Mouse (Mus musculus) spleen, adult 2 months (tissue): Measurements from ENCODE around the gene Dll4. TPM values are rescaled to one million over a fixed set of nuclear protein-coding genes. Genes with fewer than 3 reads are reported as not detected.

Experiments
- DNase-seq, 2 experiments: peaks; one replicate each; pipeline versions ENCODE4 v3.0.0 to v3.0.0-alpha.2; 2012 to 2021; ENCODE audit warnings: low spot score in 2 of 2, low read depth in 1 of 2
- H3K27ac ChIP-seq: fragments of 200-500 bp; 2 replicates; pipeline ENCODE4 v1.5.1; 2012; ENCODE audit warnings: low read length, inconsistent platforms; ENCODE audit not compliant: insufficient read depth
- H3K27me3 ChIP-seq: fragments of 200-500 bp; 2 replicates; pipeline ENCODE4 v1.6.1; 2012; ENCODE audit warnings: mild to moderate bottlenecking, moderate library complexity, low read length, inconsistent platforms; ENCODE audit not compliant: control insufficient read depth, insufficient read depth
- H3K36me3 ChIP-seq: fragments of 200-500 bp; 2 replicates; pipeline ENCODE4 v1.6.1; 2012; ENCODE audit warnings: mild to moderate bottlenecking, low read length, inconsistent platforms; ENCODE audit not compliant: control insufficient read depth, insufficient read depth
- H3K4me1 ChIP-seq: fragments of 200-500 bp; 2 replicates; pipeline ENCODE4 v1.6.1; 2011; ENCODE audit warnings: inconsistent platforms; ENCODE audit not compliant: control insufficient read depth, insufficient read depth, insufficient read length
- H3K4me3 ChIP-seq: fragments of 200-500 bp; 2 replicates; pipeline ENCODE4 v1.5.1; 2011; ENCODE audit warnings: mild to moderate bottlenecking, inconsistent platforms; ENCODE audit not compliant: insufficient read depth, insufficient read length; ENCODE audit errors: extremely low read depth
- CTCF ChIP-seq: fragments of 200-500 bp; IDR thresholded peaks from 2 replicates; pipeline ENCODE4 v1.5.1; 2011; ENCODE audit warnings: mild to moderate bottlenecking, inconsistent platforms; ENCODE audit not compliant: insufficient read depth, insufficient read length, insufficient replicate concordance; ENCODE audit errors: extremely low read depth
- POLR2A ChIP-seq: fragments of 200-500 bp; IDR thresholded peaks from 2 replicates; pipeline ENCODE4 v1.6.1; 2011; ENCODE audit warnings: low read depth, low read length, inconsistent platforms
- WGBS: fragments of 180-500 bp; shearing (Covaris S2); methylation state at CpG from one replicate; pipeline ENCODE4 v1.1.7; 2018; 5-methylcytosine and 5-hydroxymethylcytosine counted together
- polyA plus RNA-seq: library from polyadenylated mRNA; depleted of rRNA; stranded (reverse); fragments of >200 nt; gene quantifications from 2 replicates; pipeline ENCODE4 v1.2.3, GENCODE M21; 2012

Gene Dll4
- polyA plus RNA-seq, 1 experiment = 5.6 TPM

DNA sequence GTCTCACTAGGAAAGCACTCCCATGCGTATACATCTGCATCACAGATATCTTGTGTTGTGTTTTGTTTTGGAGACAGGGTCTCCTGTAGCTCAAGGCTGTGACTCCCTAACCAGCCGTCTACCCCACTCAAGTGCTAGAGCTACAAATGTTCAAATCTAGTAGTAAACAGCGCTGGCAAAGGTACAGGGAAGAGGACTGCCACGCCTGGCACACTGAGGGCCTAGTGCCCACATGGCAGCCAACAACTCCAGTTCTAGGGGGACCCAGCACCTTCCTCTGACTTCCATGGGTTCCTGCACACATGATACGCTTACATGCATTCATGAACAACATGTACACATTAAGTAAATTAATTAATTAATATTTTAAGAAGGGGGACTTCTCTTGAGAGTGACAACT lies 33.3 kb upstream of the Dll4 start:
- Histone ChIP-seq H3K4me3 (no peak overlapping the region), H3K36me3 (peaks cover 37% of the 10 kb centered on the region), H3K27me3 (no peaks in the 10 kb centered on the region), H3K4me1 (peaks cover 3% of the 10 kb centered on the region; the same call in 1 of the 2 replicates), H3K27ac (no peak overlapping the region)
- no peak for DNase-seq
- 96% methylated on average over 5 of the region's 5 CpGs for WGBS
- TF ChIP-seq CTCF = no peak
- no peak for TF ChIP-seq POLR2A

DNA sequence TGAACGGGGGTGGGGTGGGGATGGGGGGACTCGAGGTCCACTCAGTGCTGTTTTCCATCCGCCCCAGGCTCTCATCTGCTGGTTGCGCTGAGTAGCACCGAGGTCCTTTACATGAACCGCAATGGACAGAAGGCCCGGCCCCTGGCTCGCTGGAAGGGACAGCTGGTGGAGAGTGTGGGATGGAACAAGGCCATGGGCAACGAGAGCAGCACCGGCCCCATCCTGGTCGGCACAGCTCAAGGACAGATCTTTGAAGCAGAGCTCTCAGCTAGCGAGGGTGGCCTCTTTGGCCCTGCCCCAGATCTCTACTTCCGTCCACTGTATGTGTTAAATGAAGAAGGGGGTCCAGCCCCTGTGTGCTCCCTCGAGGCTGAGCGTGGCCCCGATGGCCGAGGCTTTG lies 32.7 kb upstream of the Dll4 start:
- WGBS = 93% methylated on average over 17 of the region's 17 CpGs
- Histone ChIP-seq H3K27ac (no peak overlapping the region), H3K4me1 (peaks cover 1% of the 10 kb centered on the region; the same call in 1 of the 2 replicates), H3K4me3 (no peak overlapping the region), H3K36me3 (peaks cover 43% of the 10 kb centered on the region), H3K27me3 (no peaks in the 10 kb centered on the region)
- DNase-seq = no peak
- no peak for TF ChIP-seq POLR2A
- no peak for TF ChIP-seq CTCF

DNA sequence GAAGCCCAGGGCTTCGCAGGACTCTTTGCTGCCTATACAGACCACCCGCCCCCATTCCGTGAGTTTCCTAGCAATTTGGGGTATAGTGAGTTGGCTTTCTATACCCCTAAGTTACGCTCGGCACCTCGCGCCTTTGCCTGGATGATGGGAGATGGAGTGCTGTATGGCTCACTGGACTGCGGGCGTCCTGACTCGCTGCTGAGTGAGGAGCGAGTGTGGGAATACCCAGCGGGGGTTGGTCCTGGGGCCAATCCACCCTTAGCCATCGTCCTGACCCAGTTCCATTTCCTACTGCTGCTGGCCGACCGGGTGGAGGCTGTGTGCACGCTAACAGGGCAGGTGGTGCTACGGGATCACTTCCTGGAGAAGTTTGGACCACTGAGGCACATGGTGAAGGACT lies 32.3 kb upstream of the Dll4 start:
- Histone ChIP-seq H3K4me1 (no peaks in the 10 kb centered on the region; the same call in 1 of the 2 replicates), H3K27me3 (no peaks in the 10 kb centered on the region), H3K4me3 (no peak overlapping the region), H3K27ac (no peak overlapping the region), H3K36me3 (peaks cover 43% of the 10 kb centered on the region)
- 96% methylated on average over 17 of the region's 17 CpGs for WGBS
- TF ChIP-seq CTCF (no peak), POLR2A (no peak)
- no peak for DNase-seq

DNA sequence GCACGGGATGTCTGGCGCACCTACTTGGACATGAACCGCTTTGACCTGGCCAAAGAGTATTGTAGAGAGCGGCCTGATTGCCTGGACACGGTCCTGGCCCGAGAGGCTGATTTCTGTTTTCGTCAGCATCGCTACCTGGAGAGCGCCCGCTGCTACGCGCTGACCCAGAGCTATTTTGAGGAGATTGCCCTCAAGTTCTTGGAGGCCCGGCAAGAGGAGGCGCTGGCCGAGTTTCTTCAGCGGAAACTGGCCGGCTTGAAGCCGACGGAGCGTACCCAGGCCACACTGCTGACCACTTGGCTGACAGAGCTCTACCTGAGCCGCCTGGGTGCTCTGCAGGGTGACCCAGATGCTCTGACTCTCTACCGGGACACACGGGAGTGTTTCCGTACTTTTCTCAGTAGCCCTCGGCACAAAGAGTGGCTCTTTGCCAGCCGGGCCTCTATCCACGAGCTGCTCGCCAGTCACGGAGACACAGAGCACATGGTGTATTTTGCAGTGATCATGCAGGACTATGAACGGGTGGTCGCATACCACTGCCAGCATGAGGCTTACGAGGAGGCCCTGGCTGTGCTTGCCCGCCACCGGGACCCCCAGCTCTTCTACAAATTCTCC lies 31.7 kb upstream of the Dll4 start:
- TF ChIP-seq POLR2A (no peak), CTCF (no peak)
- H3K36me3 ChIP-seq = peaks cover 43% of the 10 kb centered on the region
- H3K27me3 ChIP-seq = no peaks in the 10 kb centered on the region
- H3K27ac ChIP-seq = no peak overlapping the region
- no peak overlapping the region for H3K4me3 ChIP-seq
- H3K4me1 ChIP-seq = no peaks in the 10 kb centered on the region; the same call in 1 of the 2 replicates
- 94% methylated on average over 34 of the region's 34 CpGs for WGBS
- DNase-seq = no peak

DNA sequence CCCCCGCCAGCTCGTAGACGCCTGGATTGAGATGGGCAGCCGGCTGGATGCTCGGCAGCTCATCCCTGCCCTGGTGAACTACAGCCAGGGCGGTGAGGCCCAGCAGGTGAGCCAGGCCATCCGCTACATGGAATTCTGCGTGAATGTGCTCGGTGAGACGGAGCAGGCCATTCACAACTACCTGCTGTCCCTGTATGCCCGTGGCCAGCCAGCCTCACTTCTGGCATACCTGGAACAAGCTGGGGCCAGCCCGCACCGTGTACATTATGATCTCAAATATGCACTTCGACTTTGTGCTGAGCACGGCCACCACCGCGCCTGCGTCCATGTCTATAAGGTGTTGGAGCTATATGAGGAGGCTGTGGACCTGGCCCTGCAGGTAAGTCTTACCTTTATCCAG lies 31.2 kb upstream of the Dll4 start:
- TF ChIP-seq POLR2A (no peak), CTCF (no peak)
- Histone ChIP-seq H3K27ac (no peak overlapping the region), H3K4me3 (no peak overlapping the region), H3K4me1 (no peaks in the 10 kb centered on the region; the same call in 1 of the 2 replicates), H3K27me3 (no peaks in the 10 kb centered on the region), H3K36me3 (peaks cover 43% of the 10 kb centered on the region)
- WGBS = 96% methylated on average over 18 of the region's 18 CpGs
- DNase-seq = no peak

DNA sequence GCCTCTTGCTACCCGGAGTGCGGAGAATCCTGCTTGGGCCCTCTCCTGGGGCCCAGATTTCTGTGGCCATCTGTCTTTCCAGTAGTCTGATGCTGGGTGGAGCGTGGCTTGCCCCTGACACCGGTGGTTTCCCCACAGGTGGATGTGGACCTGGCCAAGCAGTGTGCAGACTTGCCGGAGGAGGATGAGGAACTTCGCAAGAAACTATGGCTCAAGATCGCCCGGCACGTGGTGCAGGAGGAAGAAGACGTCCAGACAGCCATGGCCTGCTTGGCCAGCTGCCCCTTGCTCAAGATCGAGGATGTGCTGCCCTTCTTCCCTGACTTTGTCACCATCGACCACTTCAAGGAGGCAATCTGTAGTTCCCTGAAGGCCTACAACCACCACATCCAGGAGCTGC lies 28.8 kb upstream of the Dll4 start:
- TF ChIP-seq POLR2A (no peak), CTCF (no peak)
- whole genome bisulfite sequencing = 88% methylated on average over 12 of the region's 12 CpGs
- H3K4me1 ChIP-seq = peaks cover 13% of the 10 kb centered on the region; the same call in 1 of the 2 replicates
- H3K36me3 ChIP-seq = peaks cover 41% of the 10 kb centered on the region
- H3K27ac ChIP-seq = no peak overlapping the region
- DNase-seq = no peak
- H3K4me3 ChIP-seq = no peak overlapping the region
- no peaks in the 10 kb centered on the region for H3K27me3 ChIP-seq

DNA sequence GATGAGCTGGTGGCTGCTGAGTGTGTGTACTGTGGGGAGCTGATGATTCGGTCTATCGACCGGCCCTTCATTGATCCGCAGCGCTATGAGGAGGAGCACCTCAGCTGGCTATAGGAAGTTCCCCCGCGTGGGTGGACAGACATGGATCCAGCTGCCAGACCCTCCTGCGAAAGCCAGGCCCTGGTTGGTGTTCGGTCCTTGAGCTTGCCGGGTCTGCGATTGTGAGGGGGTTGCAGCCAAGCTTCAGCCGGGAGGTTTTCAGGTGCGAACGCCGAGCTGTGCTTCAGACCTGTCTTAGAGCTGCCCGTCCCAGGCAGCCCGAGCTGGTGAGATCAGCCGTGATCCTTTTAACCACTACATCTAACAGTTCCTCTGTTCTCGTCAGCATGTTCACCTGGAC lies 28.1 kb upstream of the Dll4 start:
- peaks cover 13% of the 10 kb centered on the region; the same call in 1 of the 2 replicates for H3K4me1 ChIP-seq
- no peak for DNase-seq
- 94% methylated on average over 19 of the region's 19 CpGs for WGBS
- no peaks in the 10 kb centered on the region for H3K27me3 ChIP-seq
- H3K4me3 ChIP-seq = no peak overlapping the region
- no peak for TF ChIP-seq POLR2A
- no peak overlapping the region for H3K27ac ChIP-seq
- peaks cover 39% of the 10 kb centered on the region for H3K36me3 ChIP-seq
